ENCODE assay signal across 15 mouse cellular contexts in the genomic region with DNA sequence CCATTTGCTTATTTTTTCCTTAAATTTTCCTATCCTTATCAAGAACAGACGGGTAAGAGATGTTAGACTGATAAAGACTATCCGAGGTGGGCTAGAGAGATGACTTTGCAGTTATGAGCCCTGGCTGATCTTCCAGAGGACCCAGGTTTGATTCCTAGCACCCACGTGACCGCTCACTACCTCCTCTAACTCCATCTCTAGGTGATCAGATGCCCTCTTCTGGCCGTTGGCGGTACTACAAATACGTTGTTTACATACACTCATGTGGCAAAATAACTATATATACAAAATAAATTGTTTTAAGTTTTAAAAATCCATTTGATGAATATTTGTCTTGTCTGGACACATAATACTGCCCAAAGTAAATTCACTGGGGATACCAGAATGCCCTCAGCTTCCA.
DNase-seq lines count a peak whose midpoint lies in the region; ATAC-seq and TF ChIP-seq lines count a peak whose summit lies in the region.
"Had no signal": no experiment of that assay in that cellular context is flagged by ENCODE, and none has a peak within 500 bp of the region (broad histone marks: within the 10 kb centered on the region; RNA-seq: fewer than 3 reads in every experiment).

No protein-coding gene starts in this region.

- no peak overlapping the region for H3K4me2 ChIP-seq in intestine, postnatal 0 days (replicated peaks; ENCODE audit: low read depth)
- H3K4me2 ChIP-seq in intestine, embryonic 16.5 days (ENCODE audit: low read depth, low read length): no peak overlapping the region
- H3K4me2 ChIP-seq in forebrain, embryonic 13.5 days: no peak overlapping the region
- H3K4me2 ChIP-seq in forebrain, embryonic 12.5 days: no peak overlapping the region
- H3K4me2 ChIP-seq: embryonic facial prominence, embryonic 13.5 days; midbrain, embryonic 13.5 days had no signal

- DNase-seq in right cerebral cortex, postnatal 14 days: peak; percentile 7
- no peak for DNase-seq in right cerebral cortex, postnatal 25 days
- peak; percentile 14 for DNase-seq in WW6 (ENCODE audit: low read depth, low spot score)
- peak; percentile 45 for DNase-seq in testis, postnatal 10 days (ENCODE audit: low spot score)
- DNase-seq: adrenal gland, adult 2 months; cerebellum, adult 2 months; heart, postnatal 36 days; lung, adult 18-20 months had no signal

- H3K27me3 ChIP-seq in intestine, postnatal 0 days (replicated peaks; ENCODE audit: control insufficient read depth, insufficient read depth, low read length): no peaks in the 10 kb centered on the region
- H3K27me3 ChIP-seq in intestine, embryonic 16.5 days (replicated peaks; ENCODE audit: control insufficient read depth, insufficient read depth, low read length): no peaks in the 10 kb centered on the region
- no peaks in the 10 kb centered on the region for H3K27me3 ChIP-seq in forebrain, embryonic 13.5 days
- H3K27me3 ChIP-seq in forebrain, embryonic 12.5 days: no peaks in the 10 kb centered on the region
- H3K27me3 ChIP-seq: embryonic facial prominence, embryonic 13.5 days; midbrain, embryonic 13.5 days had no signal

- 91% methylated on average over 7 of the region's 7 CpGs for WGBS in intestine, postnatal 0 days
- WGBS in intestine, embryonic 16.5 days: 95% methylated on average over 7 of the region's 7 CpGs
- WGBS in forebrain, embryonic 13.5 days: 93% methylated on average over 7 of the region's 7 CpGs
- WGBS in forebrain, embryonic 12.5 days: 95% methylated on average over 7 of the region's 7 CpGs

- no peak for ATAC-seq in intestine, postnatal 0 days
- ATAC-seq in intestine, embryonic 16.5 days: no peak
- ATAC-seq in forebrain, embryonic 13.5 days: no peak
- ATAC-seq in forebrain, embryonic 12.5 days (ENCODE audit: low FRiP score): no peak
- ATAC-seq: forebrain, embryonic 16.5 days; midbrain, embryonic 13.5 days had no signal

- no peaks in the 10 kb centered on the region for H3K9me3 ChIP-seq in intestine, postnatal 0 days (ENCODE audit: control insufficient read depth)
- no peaks in the 10 kb centered on the region for H3K9me3 ChIP-seq in intestine, embryonic 16.5 days (ENCODE audit: control insufficient read depth, low read length)
- no peaks in the 10 kb centered on the region for H3K9me3 ChIP-seq in forebrain, embryonic 13.5 days (replicated peaks)
- no peaks in the 10 kb centered on the region for H3K9me3 ChIP-seq in forebrain, embryonic 12.5 days
- H3K9me3 ChIP-seq: embryonic facial prominence, embryonic 13.5 days; midbrain, embryonic 13.5 days had no signal

- H3K27ac ChIP-seq in intestine, postnatal 0 days (ENCODE audit: low read depth, low read length): no peak overlapping the region
- no peak overlapping the region for H3K27ac ChIP-seq in intestine, embryonic 16.5 days (ENCODE audit: low read length)
- no peak overlapping the region for H3K27ac ChIP-seq in forebrain, embryonic 13.5 days
- H3K27ac ChIP-seq in forebrain, embryonic 12.5 days: no peak overlapping the region
- H3K27ac ChIP-seq: embryonic facial prominence, embryonic 13.5 days; midbrain, embryonic 13.5 days had no signal

- H3K4me3 ChIP-seq in intestine, postnatal 0 days (ENCODE audit: low read depth, low read length): no peak overlapping the region
- no peak overlapping the region for H3K4me3 ChIP-seq in intestine, embryonic 16.5 days (ENCODE audit: low read length)
- no peak overlapping the region for H3K4me3 ChIP-seq in forebrain, embryonic 13.5 days
- H3K4me3 ChIP-seq in forebrain, embryonic 12.5 days (replicated peaks): no peak overlapping the region
- H3K4me3 ChIP-seq: embryonic facial prominence, embryonic 13.5 days; midbrain, embryonic 13.5 days had no signal

- H3K4me1 ChIP-seq in intestine, postnatal 0 days (replicated peaks; ENCODE audit: control insufficient read depth, insufficient read depth, low read length): no peaks in the 10 kb centered on the region
- H3K4me1 ChIP-seq in intestine, embryonic 16.5 days (ENCODE audit: control insufficient read depth, insufficient read depth, low read length): no peaks in the 10 kb centered on the region
- no peaks in the 10 kb centered on the region for H3K4me1 ChIP-seq in forebrain, embryonic 13.5 days
- no peaks in the 10 kb centered on the region for H3K4me1 ChIP-seq in forebrain, embryonic 12.5 days
- H3K4me1 ChIP-seq: midbrain, embryonic 13.5 days had no signal

- no peaks in the 10 kb centered on the region for H3K36me3 ChIP-seq in intestine, postnatal 0 days (ENCODE audit: control insufficient read depth, insufficient read depth)
- no peaks in the 10 kb centered on the region for H3K36me3 ChIP-seq in intestine, embryonic 16.5 days (ENCODE audit: control insufficient read depth, insufficient read depth, low read length)
- no peaks in the 10 kb centered on the region for H3K36me3 ChIP-seq in forebrain, embryonic 13.5 days (ENCODE audit: poor library complexity, severe bottlenecking)
- H3K36me3 ChIP-seq in forebrain, embryonic 12.5 days (replicated peaks): no peaks in the 10 kb centered on the region
- H3K36me3 ChIP-seq: embryonic facial prominence, embryonic 13.5 days; midbrain, embryonic 13.5 days had no signal

- peak; percentile 33; the same call in 1 of the 2 replicates for TF ChIP-seq CTCF in intestine, postnatal 0 days (IDR thresholded peaks at IDR 0.05; ENCODE audit: low read depth)

- H3K9ac ChIP-seq in intestine, postnatal 0 days (ENCODE audit: low read depth, low read length): no peak overlapping the region
- H3K9ac ChIP-seq in intestine, embryonic 16.5 days (ENCODE audit: low read depth, low read length): no peak overlapping the region
- no peak overlapping the region for H3K9ac ChIP-seq in forebrain, embryonic 13.5 days
- H3K9ac ChIP-seq in forebrain, embryonic 12.5 days: no peak overlapping the region
- H3K9ac ChIP-seq: embryonic facial prominence, embryonic 13.5 days; midbrain, embryonic 13.5 days had no signal
